Mouse (Mus musculus): ENCODE measurements around the gene Usp54. TPM values are rescaled to one million over a fixed set of nuclear protein-coding genes. Genes with fewer than 3 reads are reported as not detected.
"Not testable (repeated sequence)": the region's sequence is repeated elsewhere in the genome, so short reads cannot be mapped to it uniquely, and the experiment has no call there.

The Usp54 gene
- polyA plus RNA-seq, 1 experiment from 2014 or later = 7.7 TPM

DNA sequence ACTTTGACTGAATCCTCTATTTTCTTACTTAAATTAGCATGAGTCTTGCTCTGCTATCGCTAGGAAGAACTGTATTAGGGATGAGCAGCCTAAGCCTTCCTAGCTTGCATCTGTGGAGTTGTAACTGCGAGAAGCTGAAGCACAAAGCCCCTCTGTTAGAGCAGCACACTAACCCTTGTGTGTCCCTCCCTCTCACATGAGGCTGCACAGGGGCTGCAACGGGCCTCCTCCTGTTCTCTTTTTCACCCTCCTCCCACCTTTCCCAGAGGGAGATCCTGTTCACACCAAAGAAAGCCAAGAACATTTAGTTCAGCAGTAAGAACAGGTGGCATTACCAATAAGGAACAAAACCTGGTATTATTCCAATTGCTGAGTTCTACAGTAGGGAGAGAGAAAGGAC lies 45.1 kb downstream of the Usp54 start:
- H3K27me3 ChIP-seq (replicated peaks; ENCODE audit: control insufficient read depth, insufficient read depth, low read length) = no peaks in the 10 kb centered on the region
- H3K36me3 ChIP-seq (ENCODE audit: control insufficient read depth, insufficient read depth, low read length) = 0 out of 2 replicates have a peak, but pooled peaks cover under 1% of the 10 kb centered on the region
- no peak overlapping the region for H3K27ac ChIP-seq (replicated peaks; ENCODE audit: low read depth, low read length)
- H3K9ac ChIP-seq (ENCODE audit: low read depth, low read length) = no peak overlapping the region
- DNase-seq (ENCODE audit: low spot score) = peak; percentile 56
- no peak overlapping the region for H3K4me2 ChIP-seq (ENCODE audit: low read depth, low read length)
- peak; percentile 74; the same call in 1 of the 2 replicates for ATAC-seq (ENCODE audit: low read depth)
- no peaks in the 10 kb centered on the region for H3K9me3 ChIP-seq (ENCODE audit: control insufficient read depth, low read length)
- H3K4me3 ChIP-seq (ENCODE audit: low read depth, low read length) = no peak overlapping the region
- WGBS = 27% methylated on average over 3 of the region's 3 CpGs
- no peaks in the 10 kb centered on the region for H3K4me1 ChIP-seq (ENCODE audit: control insufficient read depth, insufficient read depth, low read length)

DNA sequence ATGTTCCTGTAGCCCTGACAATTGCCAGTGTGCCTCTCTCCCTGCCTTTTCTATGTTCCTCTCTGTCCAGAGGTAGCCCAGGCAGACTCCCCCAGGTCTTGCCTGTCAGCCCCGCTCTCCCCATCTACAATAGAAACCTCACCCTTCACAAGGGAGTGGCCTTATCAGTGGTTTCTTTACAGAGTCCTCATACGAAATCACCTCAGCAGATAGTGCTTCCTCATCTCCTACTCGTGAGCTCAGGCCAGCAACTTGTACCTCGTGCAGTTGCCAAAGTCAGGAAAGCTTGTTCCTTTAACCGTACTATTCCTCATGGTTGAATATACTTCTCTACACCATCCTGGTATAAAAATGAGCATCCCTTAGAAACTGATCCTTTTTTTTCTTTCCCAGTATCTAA lies 53.4 kb downstream of the Usp54 start:
- no peaks in the 10 kb centered on the region for H3K9me3 ChIP-seq (ENCODE audit: control insufficient read depth, low read length)
- DNase-seq (ENCODE audit: low spot score) (no peak), ATAC-seq (ENCODE audit: low read depth) (no peak)
- 85% methylated on average over 5 of the region's 5 CpGs for WGBS
- no peak overlapping the region for H3K9ac ChIP-seq (ENCODE audit: low read depth, low read length)
- H3K27me3 ChIP-seq (replicated peaks; ENCODE audit: control insufficient read depth, insufficient read depth, low read length) = no peaks in the 10 kb centered on the region
- no peak overlapping the region for H3K4me2 ChIP-seq (ENCODE audit: low read depth, low read length)
- no peaks in the 10 kb centered on the region for H3K4me1 ChIP-seq (ENCODE audit: control insufficient read depth, insufficient read depth, low read length)
- no peak overlapping the region for H3K27ac ChIP-seq (replicated peaks; ENCODE audit: low read depth, low read length)
- H3K36me3 ChIP-seq (ENCODE audit: control insufficient read depth, insufficient read depth, low read length) = peaks cover 36% of the 10 kb centered on the region; the same call in 1 of the 2 replicates
- no peak overlapping the region for H3K4me3 ChIP-seq (ENCODE audit: low read depth, low read length)

DNA sequence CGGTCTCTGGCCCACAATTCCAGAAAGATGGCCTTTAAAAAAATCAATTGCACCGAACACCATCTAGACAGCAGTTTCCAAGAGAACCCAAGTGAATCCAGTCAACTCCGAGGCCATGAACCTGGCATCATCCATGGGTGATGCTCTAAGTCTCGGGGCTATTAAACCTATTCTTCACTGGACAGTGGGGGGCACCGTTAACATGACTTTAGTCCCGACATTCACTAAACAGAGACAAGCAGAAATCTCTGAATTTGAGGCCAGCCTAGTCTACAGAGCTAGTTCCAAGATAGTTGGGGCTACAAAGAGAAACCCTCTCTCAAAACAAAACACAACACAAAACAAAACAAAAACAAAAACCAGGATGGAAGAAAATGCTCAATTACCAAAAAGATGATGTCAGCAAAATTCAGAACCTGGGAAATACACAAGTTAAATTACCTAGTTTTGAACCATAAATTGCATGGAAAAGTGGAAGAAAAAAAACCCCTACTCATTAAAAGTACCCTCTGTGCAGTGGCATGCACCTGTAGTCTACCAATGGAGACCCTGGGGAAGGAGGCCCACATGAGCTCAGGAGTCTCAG lies 61.9 kb downstream of the Usp54 start:
- DNase-seq (ENCODE audit: low spot score) (no peak), ATAC-seq (ENCODE audit: low read depth) (no peak)
- Histone ChIP-seq H3K27me3 (replicated peaks; ENCODE audit: control insufficient read depth, insufficient read depth, low read length) (no peaks in the 10 kb centered on the region), H3K4me1 (ENCODE audit: control insufficient read depth, insufficient read depth, low read length) (no peaks in the 10 kb centered on the region), H3K4me3 (ENCODE audit: low read depth, low read length) (no peak overlapping the region), H3K36me3 (ENCODE audit: control insufficient read depth, insufficient read depth, low read length) (peaks cover 33% of the 10 kb centered on the region), H3K9me3 (ENCODE audit: control insufficient read depth, low read length) (no peaks in the 10 kb centered on the region), H3K27ac (replicated peaks; ENCODE audit: low read depth, low read length) (no peak overlapping the region), H3K4me2 (ENCODE audit: low read depth, low read length) (no peak overlapping the region), H3K9ac (ENCODE audit: low read depth, low read length) (no peak overlapping the region)
- WGBS = 75% methylated on average over 6 of the region's 6 CpGs

DNA sequence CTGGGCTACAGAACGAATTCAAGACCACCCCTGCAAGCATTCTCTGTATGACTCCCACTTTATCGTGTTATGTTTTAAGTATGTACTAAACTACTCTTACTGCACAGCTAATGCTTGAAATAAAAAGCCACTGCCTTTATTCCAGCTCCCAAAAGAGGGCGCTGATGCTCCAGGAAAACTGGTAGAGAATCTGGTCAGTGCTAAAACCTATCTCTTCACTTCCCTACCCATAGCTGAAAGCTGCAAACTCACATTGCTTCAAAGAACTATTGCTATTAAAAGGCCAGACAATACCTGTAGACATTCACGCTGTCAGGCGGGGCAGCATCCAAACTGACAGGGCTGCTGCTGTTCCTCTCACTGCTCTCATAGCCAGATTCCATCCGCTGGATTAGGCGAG lies 64.7 kb downstream of the Usp54 start:
- Histone ChIP-seq H3K27me3 (replicated peaks; ENCODE audit: control insufficient read depth, insufficient read depth, low read length) (no peaks in the 10 kb centered on the region), H3K27ac (replicated peaks; ENCODE audit: low read depth, low read length) (no peak overlapping the region), H3K36me3 (ENCODE audit: control insufficient read depth, insufficient read depth, low read length) (peaks cover 25% of the 10 kb centered on the region), H3K4me3 (ENCODE audit: low read depth, low read length) (no peak overlapping the region), H3K4me2 (ENCODE audit: low read depth, low read length) (no peak overlapping the region), H3K4me1 (ENCODE audit: control insufficient read depth, insufficient read depth, low read length) (no peaks in the 10 kb centered on the region), H3K9me3 (ENCODE audit: control insufficient read depth, low read length) (no peaks in the 10 kb centered on the region), H3K9ac (ENCODE audit: low read depth, low read length) (no peak overlapping the region)
- WGBS = 50% methylated on average over 7 of the region's 7 CpGs
- DNase-seq (ENCODE audit: low spot score) = peak; percentile 65
- peak; percentile 37; the same call in 1 of the 2 replicates for ATAC-seq (ENCODE audit: low read depth)

DNA sequence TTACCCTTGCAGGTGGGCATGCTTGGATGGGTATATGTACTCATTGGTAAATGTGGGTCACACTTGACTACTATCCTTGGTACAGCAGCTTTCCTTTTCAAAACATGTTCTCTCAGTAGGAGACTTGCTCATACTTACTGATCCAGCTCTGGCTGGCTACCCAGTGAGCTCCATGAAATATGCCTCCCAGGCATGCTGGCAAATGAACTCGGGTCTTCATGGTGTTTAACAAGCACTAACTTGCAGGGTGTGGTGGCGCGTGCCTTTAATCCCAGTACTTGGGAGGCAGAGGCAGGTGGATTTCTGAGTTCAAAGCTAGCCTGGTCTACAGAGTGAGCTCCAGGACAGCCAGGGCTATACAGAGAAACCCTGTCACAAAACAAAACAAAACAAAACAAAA lies 67.7 kb downstream of the Usp54 start:
- WGBS = 82% methylated on average over 3 of the region's 3 CpGs
- H3K4me1 ChIP-seq (ENCODE audit: control insufficient read depth, insufficient read depth, low read length); H3K27me3 ChIP-seq (replicated peaks; ENCODE audit: control insufficient read depth, insufficient read depth, low read length); H3K4me2 ChIP-seq (ENCODE audit: low read depth, low read length); ATAC-seq (ENCODE audit: low read depth); H3K9me3 ChIP-seq (ENCODE audit: control insufficient read depth, low read length); H3K4me3 ChIP-seq (ENCODE audit: low read depth, low read length); H3K27ac ChIP-seq (replicated peaks; ENCODE audit: low read depth, low read length); H3K9ac ChIP-seq (ENCODE audit: low read depth, low read length); DNase-seq (ENCODE audit: low spot score): not testable (repeated sequence)
- peaks cover 48% of the 10 kb centered on the region for H3K36me3 ChIP-seq (ENCODE audit: control insufficient read depth, insufficient read depth, low read length)

DNA sequence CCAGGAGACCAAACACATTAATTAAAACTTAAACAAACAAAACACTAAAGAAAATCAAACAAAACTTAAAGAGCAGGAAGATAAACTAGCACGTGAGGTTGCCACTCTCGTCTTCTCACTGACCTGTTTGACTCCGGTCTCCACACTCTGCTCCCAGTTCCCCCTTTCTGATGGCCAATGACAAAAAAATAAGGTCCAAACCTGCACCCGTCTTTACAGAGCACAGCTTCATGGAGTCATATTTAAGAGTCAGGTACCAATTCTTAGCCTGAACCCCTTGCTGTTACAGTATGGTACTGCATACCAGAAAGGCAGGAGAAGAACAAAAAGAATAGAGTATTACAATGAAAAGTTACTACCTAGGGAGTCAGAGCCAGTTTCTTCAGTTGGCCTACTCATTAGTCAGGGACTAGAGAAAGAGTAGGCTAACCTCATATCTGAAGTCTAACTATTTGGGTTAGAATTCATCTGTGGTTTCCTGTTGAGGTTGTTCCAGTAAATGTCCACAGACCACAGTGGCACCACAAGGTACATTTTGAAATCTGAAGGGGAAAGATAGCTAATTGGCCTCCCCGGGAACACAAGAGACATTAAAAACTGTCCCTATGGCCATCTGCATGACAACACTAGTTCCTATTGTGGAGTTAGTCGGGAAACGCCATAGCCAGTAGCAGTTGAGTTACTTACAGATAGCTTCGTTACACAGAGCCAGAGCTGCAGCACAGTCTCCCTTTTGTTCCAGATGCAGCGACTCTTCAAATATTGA lies 75.4 kb downstream of the Usp54 start:
- Histone ChIP-seq H3K36me3 (ENCODE audit: control insufficient read depth, insufficient read depth, low read length) (peaks cover 65% of the 10 kb centered on the region), H3K27ac (replicated peaks; ENCODE audit: low read depth, low read length) (no peak overlapping the region), H3K4me1 (ENCODE audit: control insufficient read depth, insufficient read depth, low read length) (no peaks in the 10 kb centered on the region), H3K9ac (ENCODE audit: low read depth, low read length) (no peak overlapping the region), H3K4me2 (ENCODE audit: low read depth, low read length) (no peak overlapping the region), H3K4me3 (ENCODE audit: low read depth, low read length) (no peak overlapping the region), H3K9me3 (ENCODE audit: control insufficient read depth, low read length) (no peaks in the 10 kb centered on the region), H3K27me3 (replicated peaks; ENCODE audit: control insufficient read depth, insufficient read depth, low read length) (no peaks in the 10 kb centered on the region)
- no peak for DNase-seq (ENCODE audit: low spot score)
- WGBS = 74% methylated on average over 9 of the region's 9 CpGs
- no peak for ATAC-seq (ENCODE audit: low read depth)

DNA sequence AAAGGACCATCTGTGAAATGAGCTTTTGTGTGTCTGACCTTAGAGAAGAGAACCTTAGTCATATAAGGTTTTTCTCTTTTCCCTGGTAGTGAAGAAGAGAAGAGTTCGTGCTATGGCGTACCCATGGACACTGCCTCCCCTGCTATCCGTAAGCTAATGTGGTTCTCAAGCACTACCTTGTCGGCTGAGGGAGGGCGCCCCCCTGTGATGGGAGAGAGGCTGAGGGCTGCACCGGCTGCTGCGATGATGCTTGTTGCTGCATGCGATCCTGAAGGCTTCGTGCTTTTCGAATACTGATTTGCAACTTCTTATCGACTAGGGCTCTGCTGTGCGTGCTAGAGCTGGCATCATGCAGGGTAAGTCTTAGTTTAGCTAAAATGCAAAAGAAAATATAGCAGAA lies 76.2 kb downstream of the Usp54 start:
- 69% methylated on average over 12 of the region's 12 CpGs for WGBS
- Histone ChIP-seq H3K36me3 (ENCODE audit: control insufficient read depth, insufficient read depth, low read length) (peaks cover 62% of the 10 kb centered on the region), H3K4me3 (ENCODE audit: low read depth, low read length) (no peak overlapping the region), H3K27me3 (replicated peaks; ENCODE audit: control insufficient read depth, insufficient read depth, low read length) (no peaks in the 10 kb centered on the region), H3K4me2 (ENCODE audit: low read depth, low read length) (no peak overlapping the region), H3K9ac (ENCODE audit: low read depth, low read length) (no peak overlapping the region), H3K4me1 (ENCODE audit: control insufficient read depth, insufficient read depth, low read length) (no peaks in the 10 kb centered on the region), H3K27ac (replicated peaks; ENCODE audit: low read depth, low read length) (no peak overlapping the region), H3K9me3 (ENCODE audit: control insufficient read depth, low read length) (no peaks in the 10 kb centered on the region)
- DNase-seq (ENCODE audit: low spot score) (peak; percentile 2), ATAC-seq (ENCODE audit: low read depth) (no peak)

DNA sequence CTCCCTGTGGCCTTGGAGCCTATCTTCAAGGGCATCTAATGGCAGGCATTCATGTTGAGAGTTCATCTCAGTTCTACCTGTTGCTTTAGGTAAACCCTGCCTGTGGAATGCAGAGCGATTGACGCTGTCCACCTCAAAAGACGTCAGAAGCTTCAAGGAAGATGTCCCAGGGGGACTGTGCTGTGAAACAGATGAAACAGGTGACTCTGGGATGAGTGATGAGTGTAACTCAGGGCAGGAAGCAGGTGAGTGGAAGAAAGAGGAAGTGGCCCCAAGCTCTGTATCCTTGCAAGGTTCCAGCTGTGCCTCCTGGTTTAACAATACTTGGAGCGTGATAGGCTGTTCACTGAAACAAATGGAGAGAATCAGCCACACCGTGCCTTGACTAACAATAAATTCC lies 79.0 kb downstream of the Usp54 start:
- Histone ChIP-seq H3K4me1 (ENCODE audit: control insufficient read depth, insufficient read depth, low read length) (no peaks in the 10 kb centered on the region), H3K27me3 (replicated peaks; ENCODE audit: control insufficient read depth, insufficient read depth, low read length) (no peaks in the 10 kb centered on the region), H3K4me3 (ENCODE audit: low read depth, low read length) (no peak overlapping the region), H3K27ac (replicated peaks; ENCODE audit: low read depth, low read length) (no peak overlapping the region), H3K9ac (ENCODE audit: low read depth, low read length) (no peak overlapping the region), H3K4me2 (ENCODE audit: low read depth, low read length) (no peak overlapping the region), H3K9me3 (ENCODE audit: control insufficient read depth, low read length) (no peaks in the 10 kb centered on the region), H3K36me3 (ENCODE audit: control insufficient read depth, insufficient read depth, low read length) (peaks cover 60% of the 10 kb centered on the region)
- DNase-seq (ENCODE audit: low spot score) (no peak), ATAC-seq (ENCODE audit: low read depth) (no peak)
- WGBS = 85% methylated on average over 5 of the region's 5 CpGs

DNA sequence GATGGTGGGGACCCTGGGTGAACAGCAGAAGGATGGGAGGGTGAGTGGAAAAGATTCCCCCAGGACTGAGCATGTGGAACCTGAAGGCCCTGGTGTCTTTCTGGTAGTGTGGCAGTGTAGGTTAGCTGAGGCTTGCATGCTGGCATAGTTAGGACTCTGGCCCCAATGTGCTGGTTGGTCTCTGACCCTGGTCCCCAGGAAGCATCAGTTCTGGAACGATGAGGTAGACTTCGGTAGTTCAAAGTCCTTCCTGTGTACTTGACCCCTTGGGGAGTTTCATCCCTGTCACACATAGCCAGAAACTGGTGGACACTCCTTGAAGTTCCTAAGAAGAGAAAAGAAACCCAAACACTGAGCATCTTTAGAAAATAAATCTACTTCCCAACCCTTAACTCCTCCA lies 90.7 kb downstream of the Usp54 start:
- Histone ChIP-seq H3K27ac (replicated peaks; ENCODE audit: low read depth, low read length) (no peak overlapping the region), H3K4me1 (ENCODE audit: control insufficient read depth, insufficient read depth, low read length) (peaks cover 6% of the 10 kb centered on the region), H3K27me3 (replicated peaks; ENCODE audit: control insufficient read depth, insufficient read depth, low read length) (no peaks in the 10 kb centered on the region), H3K9ac (ENCODE audit: low read depth, low read length) (no peak overlapping the region), H3K4me2 (ENCODE audit: low read depth, low read length) (no peak overlapping the region), H3K9me3 (ENCODE audit: control insufficient read depth, low read length) (no peaks in the 10 kb centered on the region), H3K4me3 (ENCODE audit: low read depth, low read length) (no peak overlapping the region), H3K36me3 (ENCODE audit: control insufficient read depth, insufficient read depth, low read length) (peaks cover 70% of the 10 kb centered on the region)
- no peak for ATAC-seq (ENCODE audit: low read depth)
- DNase-seq (ENCODE audit: low spot score) = no peak
- WGBS = 83% methylated on average over 2 of the region's 2 CpGs

Measured in embryonic facial prominence, embryonic 14.5 days (tissue).